Mouse (Mus musculus) midbrain, embryonic 16.5 days (tissue): Measurements from ENCODE around the gene Stx19. TPM values are rescaled to one million over a fixed set of nuclear protein-coding genes. Genes with fewer than 3 reads are reported as not detected.

Source experiments
- ATAC-seq: fragments of 200-750 bp; cut with Nextera tagmentation; 2 replicates; pipeline ENCODE4 v1.8.0; 2017; ENCODE audit warnings: moderate TSS enrichment
- H3K27ac ChIP-seq: fragments of 300-500 bp; sonication (generic); 2 replicates; pipeline ENCODE4 v1.5.1; 2014; ENCODE audit warnings: mild to moderate bottlenecking, low read length, mixed read lengths
- H3K27me3 ChIP-seq: fragments of 300-500 bp; sonication (generic); 2 replicates; pipeline ENCODE4 v1.6.1; 2014; ENCODE audit warnings: low read depth, low read length, mixed read lengths; ENCODE audit not compliant: control insufficient read depth, insufficient read depth
- H3K36me3 ChIP-seq: fragments of 300-500 bp; sonication (generic); 2 replicates; pipeline ENCODE4 v1.6.1; 2014; ENCODE audit warnings: mild to moderate bottlenecking, low read length, moderate library complexity, mixed read lengths; ENCODE audit not compliant: control insufficient read depth, insufficient read depth
- H3K4me1 ChIP-seq: fragments of 300-500 bp; sonication (generic); 2 replicates; pipeline ENCODE4 v1.6.1; 2014; ENCODE audit warnings: mild to moderate bottlenecking, low read length, mixed read lengths; ENCODE audit not compliant: control insufficient read depth, insufficient read depth
- H3K4me2 ChIP-seq: fragments of 300-500 bp; sonication (generic); 2 replicates; pipeline ENCODE4 v1.6.1; 2014; ENCODE audit warnings: mild to moderate bottlenecking, low read length, mixed read lengths
- H3K4me3 ChIP-seq: fragments of 300-500 bp; sonication (generic); 2 replicates; pipeline ENCODE4 v1.5.1; 2014; ENCODE audit warnings: low read depth, mild to moderate bottlenecking, low read length, moderate library complexity, mixed read lengths
- H3K9ac ChIP-seq: fragments of 300-500 bp; sonication (generic); 2 replicates; pipeline ENCODE4 v1.6.1; 2014; ENCODE audit warnings: low read depth, low read length, mixed read lengths
- H3K9me3 ChIP-seq: fragments of 300-500 bp; sonication (generic); replicated peaks from 2 replicates; pipeline ENCODE4 v1.6.1; 2014; ENCODE audit warnings: mild to moderate bottlenecking, low read length, mixed read lengths; ENCODE audit not compliant: control insufficient read depth, poor library complexity, severe bottlenecking
- WGBS: fragments of 180-500 bp; shearing (Covaris S2); extraction: QIAGEN DNeasy Blood & Tissue Kit; methylation state at CpG from one replicate; pipeline ENCODE4 v1.1.7; 2014; 5-methylcytosine and 5-hydroxymethylcytosine counted together
- polyA plus RNA-seq: library from polyadenylated mRNA; unstranded; fragments of >200 nt; fragmentation: Nextera tagmentation; extraction: Ambion mirVana; gene quantifications from 2 replicates; pipeline ENCODE4 v1.2.1, GENCODE M21; 2015

Stx19 gene
- polyA plus RNA-seq, 1 experiment from 2014 or later: 0.33 TPM

DNA sequence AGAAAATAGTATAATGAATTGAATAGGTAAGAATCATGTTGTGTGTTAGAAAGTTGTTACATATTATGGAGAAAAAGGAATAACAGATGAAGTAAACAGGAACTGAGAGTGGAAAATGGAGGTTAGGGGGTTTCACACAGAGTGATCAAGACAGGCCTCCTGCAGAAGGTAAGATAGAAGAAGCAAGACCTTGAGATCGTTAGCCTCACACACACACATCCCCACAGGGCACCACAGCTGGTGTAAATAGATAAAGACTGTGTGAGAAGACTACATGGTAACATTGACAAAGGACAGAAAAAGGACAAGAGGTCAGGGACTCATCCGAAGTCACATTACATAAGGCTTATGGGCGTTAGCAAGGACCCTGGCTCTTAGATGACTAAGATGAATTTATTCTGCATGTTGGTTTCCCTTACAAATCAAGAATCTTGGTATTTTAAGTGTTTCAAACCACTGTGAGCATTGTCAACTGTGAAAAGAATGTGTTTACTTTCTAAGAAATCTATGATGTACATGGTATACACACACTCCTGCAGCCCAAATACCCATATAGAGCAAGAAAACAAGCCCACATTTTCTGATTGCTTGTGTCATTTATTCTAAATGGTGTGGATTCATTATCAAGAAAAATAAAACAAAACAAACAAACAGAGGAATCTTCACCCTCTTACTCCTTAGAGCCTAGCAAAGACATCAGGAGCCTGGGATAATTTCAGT is 19.7 kb downstream of the Stx19 start:
- ATAC-seq: no peak
- Histone ChIP-seq H3K36me3 (no peaks in the 10 kb centered on the region), H3K27me3 (no peaks in the 10 kb centered on the region), H3K4me2 (no peak overlapping the region), H3K27ac (no peak overlapping the region), H3K9me3 (no peaks in the 10 kb centered on the region), H3K4me3 (no peak overlapping the region), H3K4me1 (no peaks in the 10 kb centered on the region), H3K9ac (no peak overlapping the region)
- WGBS: 65% methylated on average over 3 of the region's 3 CpGs

GRCm38 (mm10) chr16:62845341-62845740 is 30.9 kb downstream of the Stx19 start:
- Histone ChIP-seq H3K4me2 (peak overlapping the region; percentile 83), H3K9me3 (no peaks in the 10 kb centered on the region), H3K4me3 (no peak overlapping the region), H3K9ac (no peak overlapping the region), H3K27ac (no peak overlapping the region), H3K27me3 (no peaks in the 10 kb centered on the region), H3K36me3 (no peaks in the 10 kb centered on the region), H3K4me1 (peaks cover 19% of the 10 kb centered on the region)
- 90% methylated on average over 6 of the region's 6 CpGs for WGBS
- no peak for ATAC-seq

- under 1% methylated on average over 52 of the region's 52 CpGs for WGBS
- Histone ChIP-seq H3K4me2 (peak within 1 kb of the TSS; percentile 83), H3K9me3 (no peaks in the 10 kb centered on the region)
Measured at GRCm38 (mm10) chr16:62846498-62847312, 32.2 kb downstream of the Stx19 start, which contains the start of gene Arl13b. TSS of gene Arl13b (minus strand) at chr16:62847040.

GRCm38 (mm10) chr16:62852464-62853252 is 38.2 kb downstream of the Stx19 start:
- H3K36me3 ChIP-seq: no peaks in the 10 kb centered on the region
- no peak overlapping the region for H3K27ac ChIP-seq
- no peaks in the 10 kb centered on the region for H3K27me3 ChIP-seq
- no peaks in the 10 kb centered on the region for H3K9me3 ChIP-seq
- 0 out of 2 replicates have a peak, but pooled peaks cover 6% of the 10 kb centered on the region for H3K4me1 ChIP-seq
- no peak for ATAC-seq
- WGBS: 82% methylated on average over 3 of the region's 3 CpGs
- no peak overlapping the region for H3K4me2 ChIP-seq
- H3K9ac ChIP-seq: no peak overlapping the region
- no peak overlapping the region for H3K4me3 ChIP-seq

More at GRCm38 (mm10) chr16:62846498-62847312, 32.2 kb downstream of the Stx19 start, which contains the start of gene Arl13b:
- ATAC-seq: peak; percentile 100
- Histone ChIP-seq H3K4me1 (peaks cover 19% of the 10 kb centered on the region), H3K27me3 (no peaks in the 10 kb centered on the region), H3K27ac (peak within 1 kb of the TSS; percentile 68), H3K36me3 (no peaks in the 10 kb centered on the region), H3K4me3 (peak within 1 kb of the TSS; percentile 95), H3K9ac (peak within 1 kb of the TSS; percentile 90)

GRCm38 (mm10) chr16:62853611-62854126 is 39.2 kb downstream of the Stx19 start:
- Histone ChIP-seq H3K36me3 (no peaks in the 10 kb centered on the region), H3K27ac (no peak overlapping the region), H3K4me2 (peak overlapping the region; percentile 94), H3K4me3 (peak overlapping the region; percentile 64), H3K9ac (peak overlapping the region; percentile 80), H3K4me1 (0 out of 2 replicates have a peak, but pooled peaks cover 6% of the 10 kb centered on the region), H3K27me3 (no peaks in the 10 kb centered on the region), H3K9me3 (no peaks in the 10 kb centered on the region)
- WGBS: 23% methylated on average over 2 of the region's 3 CpGs
- peak; percentile 53; the same call in 1 of the 2 replicates for ATAC-seq

DNA sequence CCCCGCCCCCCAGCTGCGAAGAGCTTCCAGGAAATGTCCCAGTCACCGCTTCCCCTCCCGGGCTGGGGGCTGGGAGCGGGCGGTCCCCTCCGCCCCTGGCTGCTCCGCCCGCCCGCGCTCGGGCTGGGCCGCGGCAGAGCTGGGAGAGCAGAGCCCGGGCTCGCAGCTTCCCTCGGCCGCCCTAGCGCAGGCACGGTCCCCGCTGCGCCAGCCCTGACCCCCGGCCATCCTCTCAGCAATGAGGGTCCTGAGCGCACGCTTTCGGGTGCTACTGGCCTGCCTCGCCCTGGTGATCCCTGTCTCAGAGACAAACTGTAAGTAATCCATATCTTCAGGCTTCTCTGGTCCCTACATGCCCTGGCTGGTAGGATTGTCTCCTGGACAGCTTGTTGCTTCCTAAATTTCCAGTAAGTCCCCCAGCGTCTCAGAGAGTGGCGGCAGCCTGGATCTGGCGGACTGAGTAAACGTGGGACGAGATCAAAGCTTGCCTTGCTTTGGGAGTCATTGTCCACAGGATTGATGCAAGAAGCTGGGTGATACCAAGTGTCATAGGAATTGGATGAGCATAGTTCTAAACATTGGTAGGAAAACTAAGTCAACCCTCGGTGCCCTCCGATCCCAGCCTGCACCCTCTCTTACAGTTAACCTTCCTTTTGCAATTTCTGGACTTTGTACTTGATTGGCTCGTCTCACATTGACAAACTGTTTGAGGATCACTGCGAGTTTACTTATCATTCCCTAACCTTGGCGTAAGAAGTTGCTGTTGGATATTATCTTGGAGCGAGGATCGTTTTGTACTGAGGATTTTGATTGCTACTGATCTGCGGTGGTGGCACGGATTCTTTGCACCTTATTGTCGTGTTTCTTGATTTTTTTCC is 40.0 kb downstream of the Stx19 start, which contains the start of gene Pros1:
TSS of gene Pros1 (plus strand) at position 117 of the 878 bp plus-strand sequence.
- H3K4me2 ChIP-seq: peak within 1 kb of the TSS; percentile 94
- peak within 1 kb of the TSS; percentile 64 for H3K4me3 ChIP-seq
- H3K36me3 ChIP-seq: no peaks in the 10 kb centered on the region
- H3K27me3 ChIP-seq: no peaks in the 10 kb centered on the region
- H3K9me3 ChIP-seq: no peaks in the 10 kb centered on the region
- no peak within 1 kb of the TSS for H3K27ac ChIP-seq
- peak within 1 kb of the TSS; percentile 80 for H3K9ac ChIP-seq
- H3K4me1 ChIP-seq: 0 out of 2 replicates have a peak, but pooled peaks cover 6% of the 10 kb centered on the region
- peak; percentile 96 for ATAC-seq
- 3% methylated on average over 28 of the region's 42 CpGs for WGBS

GRCm38 (mm10) chr16:62855385-62855784 is 40.9 kb downstream of the Stx19 start:
- WGBS: 75% methylated on average over 6 of the region's 6 CpGs
- H3K9me3 ChIP-seq: no peaks in the 10 kb centered on the region
- no peaks in the 10 kb centered on the region for H3K27me3 ChIP-seq
- H3K27ac ChIP-seq: no peak overlapping the region
- ATAC-seq: no peak
- H3K4me1 ChIP-seq: 0 out of 2 replicates have a peak, but pooled peaks cover 6% of the 10 kb centered on the region
- no peaks in the 10 kb centered on the region for H3K36me3 ChIP-seq
- no peak overlapping the region for H3K9ac ChIP-seq
- H3K4me2 ChIP-seq: no peak overlapping the region
- H3K4me3 ChIP-seq: no peak overlapping the region

GRCm38 (mm10) chr16:62856273-62856672 is 41.8 kb downstream of the Stx19 start:
- Histone ChIP-seq H3K9me3 (no peaks in the 10 kb centered on the region), H3K36me3 (no peaks in the 10 kb centered on the region), H3K4me1 (0 out of 2 replicates have a peak, but pooled peaks cover 6% of the 10 kb centered on the region), H3K27ac (no peak overlapping the region), H3K27me3 (no peaks in the 10 kb centered on the region), H3K9ac (no peak overlapping the region), H3K4me2 (no peak overlapping the region), H3K4me3 (no peak overlapping the region)
- WGBS: 96% methylated on average over 2 of the region's 2 CpGs
- no peak for ATAC-seq
